ENCODE assay signal across 26 mouse cellular contexts in genomic region chr8:122340761-122341160, GRCm38 (mm10). TPM values are rescaled to one million over a fixed set of nuclear protein-coding genes. Genes with fewer than 3 reads are reported as not detected.
"Had no signal": no experiment of that assay in that cellular context is flagged by ENCODE, and none has a peak within 500 bp of the region (broad histone marks: within the 10 kb centered on the region; RNA-seq: fewer than 3 reads in every experiment).

No protein-coding gene starts in this region.

- H3K9ac ChIP-seq: intestine, embryonic 15.5 days; limb, embryonic 13.5 days; lung, embryonic 15.5 days; midbrain, embryonic 13.5 days; neural tube, embryonic 13.5 days had no signal

- H3K27ac ChIP-seq: intestine, embryonic 15.5 days; limb, embryonic 10.5 days; limb, embryonic 13.5 days; lung, embryonic 15.5 days; midbrain, embryonic 10.5 days; midbrain, embryonic 13.5 days; neural tube, embryonic 13.5 days; stomach, postnatal 0 days had no signal

- ATAC-seq: intestine, embryonic 15.5 days; midbrain, embryonic 13.5 days; midbrain, embryonic 16.5 days had no signal

- H3K9me3 ChIP-seq: intestine, embryonic 15.5 days; limb, embryonic 10.5 days; limb, embryonic 13.5 days; lung, embryonic 15.5 days; megakaryocyte, embryonic 14.5 days; midbrain, embryonic 10.5 days; midbrain, embryonic 13.5 days; neural tube, embryonic 13.5 days had no signal

- H3K27me3 ChIP-seq: megakaryocyte, embryonic 14.5 days had no signal

- DNase-seq: kidney, adult 11 months; kidney, adult 9 months; kidney, postnatal 14 days; kidney, postnatal 4 days; lung, adult 18-20 months; lung, postnatal 10 days; lung, postnatal 36 days; retina, postnatal 1 day; thymus, postnatal 4 days had no signal

- H3K4me2 ChIP-seq: intestine, embryonic 15.5 days; limb, embryonic 13.5 days; lung, embryonic 15.5 days; midbrain, embryonic 13.5 days; neural tube, embryonic 13.5 days had no signal

- H3K4me3 ChIP-seq: intestine, embryonic 15.5 days; limb, embryonic 10.5 days; limb, embryonic 13.5 days; lung, embryonic 15.5 days; midbrain, embryonic 10.5 days; midbrain, embryonic 13.5 days; myocyte; neural tube, embryonic 13.5 days had no signal

- H3K36me3 ChIP-seq: limb, embryonic 13.5 days; lung, embryonic 15.5 days; midbrain, embryonic 13.5 days; neural tube, embryonic 13.5 days had no signal

RNA-seq across cellular contexts. Expression of gene Trhr2, which starts 19.8 kb away (rescaled TPM):
- total RNA-seq: liver, adult 2 months; monocyte, adult 5-6 weeks; neutrophil, adult 5-6 weeks had no signal
- polyA plus RNA-seq: intestine, embryonic 15.5 days; kidney, embryonic 16.5 days; limb, embryonic 10.5 days; liver, adult 2 months; lung, embryonic 15.5 days; midbrain, embryonic 10.5 days; midbrain, embryonic 13.5 days; myocyte; neural tube, embryonic 13.5 days; spleen, adult 2 months; stomach, embryonic 14.5 days; stomach, postnatal 0 days had no signal
